Mouse (Mus musculus) gastrocnemius, postnatal 10 days (tissue): ENCODE data around the gene Plpp1. TPM values are rescaled to one million over a fixed set of nuclear protein-coding genes. Genes with fewer than 3 reads are reported as not detected.

Source experiments
- DNase-seq: peaks from one replicate; pipeline ENCODE4 v3.0.0; 2021; ENCODE audit warnings: mixed read lengths
- total RNA-seq, 2 experiments: library from RNA; stranded (reverse); gene quantifications; 2 replicates each; pipeline ENCODE4 v1.2.3; 2021

The Plpp1 gene
- total RNA-seq, 2 experiments from 2014 or later, result 78.3 to 89.9 TPM

- DNase-seq, result no peak
Measured at GRCm38 (mm10) chr13:112815996-112816395, 15.4 kb downstream of the Plpp1 start.

- DNase-seq, result no peak
Measured at GRCm38 (mm10) chr13:112818125-112818524, 17.5 kb downstream of the Plpp1 start.

GRCm38 (mm10) chr13:112822413-112822812 is 21.8 kb downstream of the Plpp1 start:
- DNase-seq, result no peak

GRCm38 (mm10) chr13:112823236-112823910 is 22.8 kb downstream of the Plpp1 start:
- no peak for DNase-seq

DNA sequence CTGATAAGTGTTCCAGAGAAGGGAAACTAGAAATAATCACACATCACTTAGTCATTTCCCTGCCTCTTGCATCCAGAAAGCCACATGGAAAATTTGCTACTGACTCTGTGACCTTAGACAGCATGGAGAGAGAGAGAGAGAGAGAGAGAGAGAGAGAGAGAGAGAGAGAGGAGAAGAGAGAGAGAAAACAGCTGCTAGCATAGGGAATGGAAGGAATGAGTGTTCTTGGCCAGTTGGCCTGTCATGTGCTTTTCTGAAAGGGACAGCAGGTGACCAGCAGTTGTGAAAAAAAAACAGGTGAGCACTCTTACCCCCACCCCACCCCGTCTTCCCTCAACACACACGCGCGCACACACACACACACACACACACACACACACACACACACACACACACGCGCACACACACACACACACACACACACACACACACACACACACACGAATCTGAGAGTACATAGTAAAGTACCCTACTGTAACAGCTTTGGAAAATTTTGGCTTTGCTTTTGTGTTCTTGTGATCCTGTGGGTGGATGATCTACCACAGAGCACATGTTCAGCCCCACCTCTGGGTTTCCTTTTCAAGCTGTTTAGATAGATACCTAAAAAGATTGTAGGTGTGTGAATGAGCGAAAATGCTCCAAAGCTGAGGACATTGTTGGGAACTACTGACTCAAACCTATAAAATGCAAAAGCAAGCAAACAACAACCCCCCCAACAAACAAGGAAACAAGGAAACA is 23.5 kb downstream of the Plpp1 start:
- no peak for DNase-seq

DNA sequence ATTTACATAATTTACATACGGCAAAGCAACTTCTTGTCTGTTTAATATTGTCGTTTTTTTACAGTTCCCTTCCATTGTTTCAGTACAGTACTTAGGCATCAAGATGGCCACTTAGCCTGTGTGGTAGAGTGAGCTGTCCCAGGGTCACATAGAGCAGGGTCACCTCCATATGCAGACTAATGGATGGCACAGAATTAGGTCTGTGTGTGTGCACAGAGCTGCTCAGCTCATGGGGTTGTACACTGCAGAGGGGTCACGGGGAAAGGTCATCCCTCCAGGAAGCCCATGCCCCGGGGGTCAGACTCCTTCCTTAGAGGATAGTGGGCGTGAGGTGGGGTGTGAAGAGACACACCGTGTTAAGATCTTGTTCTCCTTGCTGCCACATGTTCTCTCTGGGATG is 24.9 kb downstream of the Plpp1 start:
- DNase-seq, result no peak

DNA sequence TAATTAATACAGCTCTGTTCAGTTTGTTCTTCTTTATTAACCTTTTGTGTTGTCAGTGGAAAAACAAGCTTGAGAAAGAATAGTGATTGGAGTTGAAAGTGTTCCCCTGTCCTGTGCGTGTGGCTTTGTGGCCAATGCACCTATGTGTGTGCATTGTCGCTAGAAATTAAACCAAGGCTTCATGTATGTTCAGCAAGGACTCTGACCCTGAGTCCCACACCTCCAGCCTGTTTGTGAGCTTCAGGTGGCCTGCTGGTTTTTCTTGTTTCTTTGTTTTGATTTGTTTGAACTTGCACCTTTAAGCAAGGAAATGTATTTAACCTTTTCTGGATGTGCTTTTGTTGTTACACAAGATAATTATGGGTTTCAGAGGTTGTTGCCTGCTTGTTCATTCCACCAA is 29.0 kb downstream of the Plpp1 start:
- no peak for DNase-seq

- no peak for DNase-seq
Measured at GRCm38 (mm10) chr13:112832589-112832988, 32.0 kb downstream of the Plpp1 start.

DNA sequence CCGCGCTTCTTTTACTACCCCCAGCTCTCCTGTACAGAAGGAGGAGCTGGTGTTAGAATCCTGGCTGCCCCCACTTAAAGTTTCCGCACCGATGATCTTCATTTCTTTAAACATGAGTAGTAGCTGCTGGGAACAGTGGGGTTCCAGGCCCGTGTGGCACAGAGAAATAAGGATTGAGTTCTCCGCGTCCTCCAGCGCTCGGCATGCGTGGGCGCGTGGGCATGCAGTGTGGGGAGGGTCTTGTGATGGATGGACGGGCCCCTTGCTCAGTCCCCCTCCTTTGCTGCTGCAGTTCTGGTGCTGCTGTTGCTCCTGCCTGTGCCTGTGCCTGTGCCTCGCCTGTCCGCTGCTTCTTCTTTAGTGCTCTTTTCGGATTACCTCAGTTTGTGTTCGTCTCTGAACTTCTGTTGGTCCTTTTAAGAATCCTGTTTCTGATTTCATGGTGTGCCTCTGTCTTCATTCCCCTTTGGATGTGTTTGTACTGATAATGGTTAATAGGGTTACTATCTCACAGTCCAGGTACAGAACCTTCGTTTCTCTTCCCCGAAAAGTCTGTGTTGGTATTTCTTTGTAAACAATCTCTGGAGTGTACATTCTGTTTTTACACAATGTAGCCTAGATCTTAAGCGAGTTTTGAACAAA is 32.8 kb downstream of the Plpp1 start:
- DNase-seq, result no peak

- DNase-seq, result no peak
Measured at GRCm38 (mm10) chr13:112833895-112834263, 33.3 kb downstream of the Plpp1 start.

DNA sequence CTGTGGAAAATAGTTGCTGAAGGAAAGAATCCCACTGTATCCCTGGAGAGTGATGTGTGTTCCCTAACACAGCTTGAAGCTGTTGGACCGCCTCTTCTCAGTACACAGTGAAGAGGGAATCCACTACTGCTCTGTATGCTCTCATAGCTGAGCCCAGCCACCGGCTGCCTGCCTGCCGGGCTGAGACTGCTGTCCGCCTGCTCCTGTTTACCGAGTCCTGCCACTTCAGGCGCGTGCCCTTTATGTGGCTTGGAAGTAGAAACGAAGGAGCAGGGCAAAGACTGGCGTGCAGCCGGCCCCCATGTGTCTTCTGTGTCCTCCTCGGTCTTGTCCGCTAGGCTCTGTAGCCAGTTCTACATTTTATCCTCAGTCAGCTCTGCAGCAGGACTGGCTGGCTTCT is 34.5 kb downstream of the Plpp1 start:
- DNase-seq, result peak; percentile 45

DNA sequence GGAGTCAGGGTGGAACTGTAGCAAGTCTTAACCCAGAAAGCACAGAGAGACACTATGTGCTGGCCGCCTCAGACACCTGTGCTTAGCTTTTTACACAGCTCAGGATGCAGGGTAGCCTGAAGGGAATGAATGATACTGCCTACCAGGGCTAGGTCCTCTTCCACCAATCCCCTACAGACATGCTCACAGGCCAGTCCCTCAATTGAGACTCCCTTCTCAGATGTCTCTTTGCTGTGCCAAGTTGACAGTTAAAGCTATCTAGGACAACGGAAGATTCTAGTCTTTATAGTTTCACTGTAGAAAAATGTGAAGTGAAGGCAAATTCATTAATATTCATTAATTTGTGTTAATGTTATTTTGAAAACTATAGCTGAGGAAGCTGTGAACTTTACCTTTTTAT is 36.4 kb downstream of the Plpp1 start:
- no peak for DNase-seq

GRCm38 (mm10) chr13:112837621-112838155 is 37.1 kb downstream of the Plpp1 start:
- no peak for DNase-seq

- no peak for DNase-seq
Measured at GRCm38 (mm10) chr13:112838562-112839232, 38.1 kb downstream of the Plpp1 start.

DNA sequence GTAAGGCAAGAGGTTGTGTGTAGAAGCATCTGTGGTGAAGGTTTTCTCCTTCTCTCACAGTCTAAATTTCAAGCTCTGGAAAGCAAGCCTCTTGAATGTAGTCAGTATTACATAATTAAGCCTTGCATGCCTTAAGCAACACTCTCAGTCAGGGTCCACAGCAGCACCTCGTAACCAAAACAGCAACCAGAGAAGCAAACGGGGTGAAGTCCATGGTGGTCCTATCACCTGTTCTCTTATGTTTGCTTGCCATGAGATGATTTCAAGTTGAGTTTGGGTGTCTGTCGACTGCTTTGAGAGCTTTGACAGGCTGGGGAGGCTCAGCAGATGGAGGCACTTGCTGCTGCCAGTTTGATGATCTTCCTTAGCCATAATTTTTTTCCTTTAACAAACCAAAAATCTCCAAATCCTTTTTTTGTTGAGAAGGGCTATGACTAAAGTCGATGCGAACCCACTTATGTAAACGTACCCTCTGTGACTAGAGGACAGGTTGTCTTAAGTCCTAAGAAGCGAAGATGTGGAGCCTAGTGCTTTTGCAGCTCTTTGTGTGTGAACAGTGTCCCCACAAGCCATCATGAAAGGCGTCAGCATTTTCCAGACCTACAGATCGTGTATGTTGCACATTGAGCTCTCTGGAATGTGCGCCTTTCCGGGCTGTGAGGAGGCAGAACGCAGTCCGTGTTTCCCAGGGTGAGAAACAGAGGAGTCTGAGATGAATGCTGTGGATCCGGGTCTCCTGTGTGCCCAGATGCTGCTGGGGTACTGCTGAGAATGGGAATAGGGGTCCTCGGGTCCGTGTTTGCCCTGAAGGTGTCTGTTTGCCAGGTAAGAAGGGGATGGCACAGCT is 39.9 kb downstream of the Plpp1 start:
- DNase-seq, result no peak

GRCm38 (mm10) chr13:112845931-112846330 is 45.3 kb downstream of the Plpp1 start:
- no peak for DNase-seq

DNA sequence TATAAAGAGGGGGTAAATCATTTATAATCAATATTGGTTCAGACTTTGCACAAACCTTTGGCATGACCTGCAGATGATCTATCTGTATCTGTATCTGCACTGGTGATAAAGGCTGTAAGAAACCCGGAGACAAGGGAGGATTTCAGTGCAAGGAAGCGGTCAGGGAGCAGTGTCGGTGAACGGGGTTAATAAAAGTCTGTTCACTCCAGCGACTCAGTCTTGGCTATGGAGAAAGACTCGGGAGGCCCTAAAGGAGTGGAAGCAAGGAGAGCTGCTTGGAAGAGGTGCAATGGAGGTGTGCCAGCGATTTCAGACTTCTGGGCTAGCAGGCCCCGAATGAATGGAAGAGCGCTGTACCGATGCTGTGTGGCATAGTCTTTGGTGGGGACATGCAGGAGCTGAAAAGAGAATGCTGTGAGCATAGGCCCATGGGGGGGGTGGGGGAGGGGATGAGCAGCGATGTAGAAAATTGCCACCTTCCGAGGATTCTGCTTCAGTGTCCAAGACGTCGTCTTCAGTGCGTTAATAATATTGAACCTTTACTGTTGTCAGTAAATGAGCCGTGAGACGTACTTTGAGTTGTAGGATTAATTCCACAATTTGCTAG is 53.2 kb downstream of the Plpp1 start:
- no peak for DNase-seq

- no peak for DNase-seq
Measured at GRCm38 (mm10) chr13:112854402-112854801, 53.8 kb downstream of the Plpp1 start.

DNA sequence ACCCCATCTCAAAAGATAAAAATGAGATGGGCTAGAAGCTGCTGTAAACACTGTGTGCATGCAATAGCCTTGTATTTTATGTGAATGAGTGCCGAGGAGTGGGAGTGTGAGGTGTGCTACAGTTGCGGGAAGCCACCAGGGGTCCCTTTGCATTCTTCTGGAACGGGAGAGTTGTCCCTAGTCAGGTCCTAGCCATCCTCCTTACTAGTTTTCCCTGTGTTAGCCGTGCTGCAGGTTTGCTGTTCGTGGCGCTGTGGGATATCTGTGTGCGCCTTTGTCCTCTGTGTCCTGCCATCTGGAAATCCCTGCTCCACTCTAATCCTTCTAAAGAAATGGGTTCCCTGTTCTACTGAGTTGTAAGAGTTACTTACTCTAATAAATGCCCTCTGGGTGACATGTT is 57.3 kb downstream of the Plpp1 start:
- no peak for DNase-seq

DNA sequence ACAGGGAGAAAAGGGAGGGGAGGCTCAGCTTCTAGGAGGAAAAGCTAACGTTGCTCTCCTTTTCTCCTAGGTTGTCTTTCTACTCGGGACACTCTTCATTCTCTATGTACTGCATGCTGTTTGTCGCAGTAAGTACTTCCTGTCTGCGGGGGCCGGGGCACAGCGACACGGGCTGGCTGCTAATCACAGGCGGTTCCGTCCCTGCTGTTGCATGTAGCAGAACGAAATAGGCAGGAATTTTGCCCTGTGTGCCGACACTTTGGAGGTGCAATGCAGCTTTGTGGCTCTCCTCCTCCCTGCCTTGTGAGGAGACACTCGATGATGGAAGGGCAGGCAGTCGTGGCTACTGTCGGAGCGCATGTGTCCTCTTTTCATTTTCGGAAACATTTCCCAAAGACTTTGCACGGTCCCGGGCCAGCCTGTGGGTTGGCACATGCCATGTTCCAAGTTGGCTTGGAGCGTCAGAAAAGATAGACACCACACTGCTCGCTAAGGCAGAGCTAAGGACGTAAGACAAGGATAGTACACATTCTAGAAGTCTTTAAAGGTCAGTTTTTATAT is 59.1 kb downstream of the Plpp1 start:
- DNase-seq, result no peak

GRCm38 (mm10) chr13:112860370-112860769 is 59.8 kb downstream of the Plpp1 start:
- DNase-seq, result no peak
